Mouse (Mus musculus) gastrocnemius, postnatal 4 days (tissue): Measurements from ENCODE around the gene Atp6v1f. TPM values are rescaled to one million over a fixed set of nuclear protein-coding genes. Genes with fewer than 3 reads are reported as not detected.

Experiments used
- DNase-seq, 2 experiments: peaks; one replicate each; pipeline ENCODE4 v3.0.0; 2021 to 2022; ENCODE audit warnings: low spot score in 2 of 2, mixed read lengths in 2 of 2
- total RNA-seq, 2 experiments: library from RNA; stranded (reverse); gene quantifications; 2 replicates each; pipeline ENCODE4 v1.2.3; 2021

Gene Atp6v1f
- total RNA-seq, 2 experiments from 2014 or later = 90.5 to 92.1 TPM

DNA sequence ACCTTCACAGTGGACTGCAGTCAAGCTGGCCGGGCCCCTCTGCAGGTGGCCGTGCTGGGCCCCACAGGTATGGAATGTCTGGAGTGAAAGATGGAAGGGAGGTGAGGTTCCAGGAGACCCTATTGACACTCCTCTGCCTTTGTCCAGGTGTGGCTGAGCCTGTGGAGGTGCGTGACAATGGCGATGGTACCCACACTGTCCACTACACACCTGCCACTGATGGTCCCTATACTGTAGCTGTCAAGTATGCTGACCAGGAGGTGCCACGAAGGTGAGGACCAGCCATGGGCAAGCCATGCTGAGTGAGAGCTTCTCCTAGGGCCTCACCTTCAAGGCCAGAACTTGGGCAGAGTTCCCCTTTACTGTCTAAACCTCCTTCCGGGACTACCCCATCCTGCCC, 16.9 kb upstream of the Atp6v1f start:
- DNase-seq = no peak

DNA sequence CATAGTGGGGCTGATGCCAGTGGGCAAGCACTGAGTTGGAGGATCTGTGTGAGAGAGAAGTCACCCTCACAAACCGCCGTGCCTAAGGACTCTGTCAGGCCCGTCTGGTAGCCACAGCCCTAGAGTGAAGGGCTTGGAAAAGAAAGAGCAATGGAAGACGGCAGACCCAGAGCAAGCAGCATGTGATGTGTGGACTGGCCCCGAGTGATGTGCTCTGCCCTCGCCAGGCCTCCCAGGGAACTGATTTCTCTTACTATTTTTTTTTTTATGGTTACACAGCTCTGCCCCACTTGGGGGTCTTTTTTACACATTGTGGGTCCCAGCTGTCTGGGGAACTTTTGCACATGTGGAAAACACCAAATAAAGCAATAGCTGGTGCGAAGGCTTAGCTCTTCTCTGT, 6.0 kb upstream of the Atp6v1f start:
- no peak for DNase-seq

DNA sequence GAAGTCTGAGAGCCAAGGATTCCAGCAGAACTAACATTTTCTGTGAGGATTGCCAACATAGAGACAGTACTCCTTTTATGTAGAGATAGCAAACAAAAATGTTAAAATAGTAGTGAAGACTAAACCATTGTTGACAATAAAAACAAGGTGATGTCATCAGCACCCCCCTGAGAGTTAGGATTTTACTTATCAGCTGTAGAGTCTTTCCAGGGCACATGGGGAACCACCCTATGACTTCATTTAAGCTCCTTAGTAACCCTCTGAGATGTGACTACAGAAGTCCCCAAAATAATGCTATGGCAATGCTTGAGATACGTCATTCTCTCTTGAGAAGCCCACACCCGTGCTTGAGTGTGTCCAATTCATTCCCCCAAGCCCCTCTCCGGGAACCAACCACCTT, 4.1 kb upstream of the Atp6v1f start:
- no peak for DNase-seq

DNA sequence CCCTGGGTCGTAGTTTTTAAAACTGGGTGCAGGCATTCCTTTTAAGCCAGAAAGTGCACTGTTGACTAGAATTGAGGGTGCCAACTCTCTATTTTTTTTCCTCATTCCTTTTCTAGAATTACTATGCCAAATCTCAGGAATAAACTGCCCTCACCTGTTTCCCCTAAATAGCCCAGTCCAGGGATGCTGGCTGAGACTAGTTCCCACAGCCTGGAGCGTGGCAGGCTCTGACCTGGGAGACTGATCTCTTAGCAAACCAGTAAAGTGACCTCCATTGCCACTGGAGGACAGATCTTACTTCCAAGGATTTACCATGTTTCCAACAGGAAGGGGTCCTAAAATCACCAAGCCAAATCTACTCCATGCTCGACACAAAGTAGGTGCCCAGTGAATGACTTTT, 1.3 kb downstream of the Atp6v1f start:
- no peak for DNase-seq

DNA sequence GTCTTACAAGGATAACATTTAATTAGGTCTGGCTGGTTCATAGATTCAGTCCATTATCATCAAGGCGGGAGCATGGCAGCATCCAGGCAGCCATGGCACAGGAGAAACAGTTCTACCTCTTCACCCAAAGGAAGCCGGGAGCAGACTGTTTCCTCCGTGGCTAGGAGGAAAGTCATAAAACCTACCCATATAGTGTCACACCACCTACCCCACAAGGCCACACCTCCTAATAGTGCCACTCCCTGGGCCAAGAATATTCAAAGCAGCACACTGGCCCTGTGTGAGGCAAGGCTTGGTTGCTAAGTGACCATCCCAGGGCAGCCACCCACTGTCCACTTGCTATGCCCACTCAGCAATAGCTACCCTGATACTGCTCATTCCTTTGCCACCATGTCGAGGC, 3.6 kb downstream of the Atp6v1f start, which contains the start of gene Atp6v1fnb:
TSS of gene Atp6v1fnb (plus strand) at position 301 of the 400 bp plus-strand sequence.
- no peak for DNase-seq

DNA sequence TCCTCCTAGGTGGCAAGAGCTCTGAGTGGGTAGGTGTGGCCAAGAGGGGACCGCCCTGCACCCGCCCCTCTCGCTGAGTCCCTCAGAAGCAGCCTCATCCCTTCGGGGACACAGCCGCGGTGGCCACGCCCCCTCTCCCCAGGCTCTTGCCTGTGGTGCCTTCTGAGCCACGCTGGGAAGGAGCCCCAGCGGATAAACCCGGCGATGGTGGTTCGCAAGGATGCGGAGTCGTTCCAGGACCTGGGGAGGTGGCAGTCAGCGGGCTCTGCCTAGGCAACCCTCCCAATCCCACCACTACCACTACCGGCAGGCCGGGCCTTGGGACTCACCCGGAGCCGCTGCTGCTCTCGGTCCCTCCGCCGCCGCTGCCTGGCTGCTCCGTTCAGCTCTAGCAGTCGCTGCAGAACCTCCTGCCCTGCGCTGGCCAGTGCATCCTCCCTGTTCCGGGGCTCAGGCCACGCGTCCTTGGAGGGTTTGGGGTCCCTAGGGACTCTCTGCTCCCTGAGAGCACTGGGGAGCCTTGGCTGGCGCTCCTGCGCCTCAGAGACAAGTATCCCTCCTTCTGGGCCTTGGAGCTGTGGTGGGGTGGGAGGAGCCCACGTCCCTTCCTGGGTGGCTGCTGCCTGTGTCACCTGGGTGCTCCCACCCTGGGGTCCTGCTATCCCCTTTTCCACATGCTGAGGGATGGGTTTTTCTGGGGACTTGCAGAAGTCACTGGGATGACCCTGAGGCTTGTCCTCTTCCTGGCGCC, 6.6 kb downstream of the Atp6v1f start:
- peak in 1 of 2 experiments; percentile 59 for DNase-seq

DNA sequence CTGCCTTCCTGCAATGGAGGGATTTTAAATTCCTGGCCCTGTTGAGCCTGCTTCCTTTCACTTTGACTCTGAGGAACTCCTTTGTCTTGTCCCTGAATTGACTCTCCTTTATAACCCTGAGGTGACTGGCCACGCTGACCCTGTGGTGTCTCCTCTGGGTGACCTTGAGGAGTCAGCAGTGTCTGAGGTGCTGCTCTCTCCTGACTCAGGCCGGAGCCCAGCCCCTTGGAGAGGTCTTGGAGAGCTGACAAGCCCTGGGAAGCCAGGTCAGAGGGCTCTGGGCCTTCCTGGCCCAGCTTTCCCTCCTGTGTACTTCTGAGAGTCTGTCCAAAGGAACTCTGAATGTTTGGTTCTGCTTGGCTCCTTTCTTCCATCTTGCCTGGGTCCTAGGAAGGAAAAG, 7.2 kb downstream of the Atp6v1f start:
- DNase-seq = no peak

DNA sequence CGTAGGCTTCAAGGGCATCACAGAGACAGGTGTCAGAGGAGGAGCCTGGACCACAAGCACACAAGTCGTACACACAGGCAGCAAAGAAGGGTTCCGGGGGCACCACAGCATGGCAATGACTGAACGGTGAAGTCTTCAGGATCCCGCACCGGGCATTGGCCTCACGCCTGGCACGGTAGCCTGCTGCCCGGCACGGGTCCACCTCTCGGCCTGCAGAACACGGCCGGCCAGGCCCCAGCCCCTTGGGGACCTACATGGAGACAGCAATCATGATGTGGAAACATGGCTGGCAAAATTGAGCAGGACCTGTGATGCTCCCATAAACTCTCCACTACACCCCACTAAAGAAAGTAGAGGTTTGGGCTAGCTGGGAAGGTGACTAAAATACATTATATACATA, 15.2 kb downstream of the Atp6v1f start:
- no peak for DNase-seq

DNA sequence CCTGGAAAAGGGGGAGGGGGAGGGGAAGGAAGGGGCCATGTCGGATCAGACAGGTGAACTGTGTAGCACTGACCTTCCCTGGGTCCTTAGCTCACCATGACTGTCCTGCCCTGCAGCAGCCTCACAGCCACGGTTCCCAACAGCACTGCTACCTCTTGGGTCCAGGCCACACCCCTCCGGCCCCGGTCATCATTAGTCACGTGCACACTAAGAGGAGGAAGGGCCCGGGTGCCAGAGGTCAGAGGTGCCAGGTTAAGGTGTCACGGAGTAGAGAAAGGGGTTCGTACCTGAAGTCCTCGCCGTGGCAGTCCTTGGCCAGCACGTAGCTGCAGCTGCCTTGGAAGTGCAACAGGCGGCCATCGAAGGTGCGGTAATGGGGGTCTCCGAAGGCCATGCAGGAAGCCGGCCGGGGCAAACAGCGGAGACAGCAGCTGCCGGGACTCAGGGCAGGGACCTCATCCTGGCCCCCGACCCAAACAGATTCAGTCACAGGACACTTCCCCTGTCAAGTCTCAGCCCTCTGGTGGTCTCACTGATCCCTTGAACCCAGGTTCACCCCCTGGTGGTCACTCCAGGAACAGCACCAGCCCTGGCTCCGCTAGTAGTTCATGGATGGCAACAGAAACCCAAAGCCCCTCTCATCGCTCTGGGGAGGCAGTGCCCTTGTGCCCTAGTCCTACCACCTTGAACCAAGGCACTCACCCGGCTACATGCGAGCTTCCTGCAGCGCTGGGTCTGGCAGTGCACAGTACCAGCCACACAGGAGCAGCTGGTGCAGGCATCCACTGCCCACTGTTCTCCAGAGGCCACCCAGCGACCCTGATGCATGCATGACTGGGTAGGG, 17.4 kb downstream of the Atp6v1f start:
- DNase-seq = peak; percentile 68 to 81

DNA sequence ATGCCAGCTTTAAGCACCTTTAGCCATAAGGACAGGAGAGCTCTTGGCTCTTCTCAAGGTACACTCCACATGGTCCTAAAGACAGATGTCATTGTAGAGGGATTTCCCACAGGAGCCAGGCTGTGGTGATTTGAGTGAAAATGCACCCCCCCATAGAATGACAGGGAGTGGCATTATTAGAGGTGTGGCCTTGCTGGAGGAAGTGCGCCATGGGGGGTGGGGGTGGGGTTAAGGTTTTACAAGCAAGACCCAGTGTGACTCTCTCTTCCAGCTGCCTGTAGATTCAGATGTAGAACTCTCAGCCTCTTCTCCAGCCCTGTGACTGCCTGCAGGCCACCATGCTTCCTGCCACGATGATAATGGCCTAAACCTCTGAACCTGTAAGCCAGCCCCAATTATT, 18.4 kb downstream of the Atp6v1f start:
- no peak for DNase-seq

DNA sequence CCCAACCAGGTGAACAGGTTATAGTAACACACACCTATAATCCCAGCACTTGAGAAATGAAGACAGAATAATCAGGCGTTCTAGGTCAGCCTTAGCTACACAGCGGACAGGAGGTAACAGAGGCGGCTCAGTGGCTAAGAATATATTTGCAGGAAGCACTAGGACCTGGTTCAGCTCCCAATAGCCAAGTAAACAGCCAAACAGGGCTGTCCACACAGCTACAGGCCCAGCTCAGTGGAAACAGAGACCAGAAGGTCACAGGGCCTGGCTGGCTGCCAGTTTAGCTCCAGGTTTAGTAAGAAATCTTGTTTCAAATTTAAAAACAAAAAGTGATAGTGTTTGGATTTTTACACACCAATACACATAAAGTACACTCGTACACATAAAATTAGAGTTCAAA, 26.6 kb downstream of the Atp6v1f start:
- no peak for DNase-seq

DNA sequence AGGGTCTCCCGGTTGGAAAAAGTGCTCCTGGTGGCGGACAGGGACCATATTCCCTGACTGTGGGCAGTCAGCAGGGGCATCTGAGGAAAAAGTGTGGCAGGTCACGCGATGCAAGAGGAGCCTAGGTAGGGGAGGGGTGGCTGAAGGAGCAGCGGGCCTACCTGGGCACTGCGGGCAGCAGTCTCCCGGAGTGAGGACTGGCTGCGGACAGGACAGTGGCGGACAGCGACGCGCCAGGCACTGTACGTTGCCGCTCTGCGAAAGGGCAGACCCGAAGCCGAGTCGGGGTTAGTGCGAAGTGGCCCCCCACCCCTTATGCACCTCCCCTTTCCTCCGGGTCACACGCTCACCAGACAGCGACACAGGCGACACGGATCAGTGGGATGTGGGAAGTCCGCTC, 28.8 kb downstream of the Atp6v1f start:
- no peak for DNase-seq

DNA sequence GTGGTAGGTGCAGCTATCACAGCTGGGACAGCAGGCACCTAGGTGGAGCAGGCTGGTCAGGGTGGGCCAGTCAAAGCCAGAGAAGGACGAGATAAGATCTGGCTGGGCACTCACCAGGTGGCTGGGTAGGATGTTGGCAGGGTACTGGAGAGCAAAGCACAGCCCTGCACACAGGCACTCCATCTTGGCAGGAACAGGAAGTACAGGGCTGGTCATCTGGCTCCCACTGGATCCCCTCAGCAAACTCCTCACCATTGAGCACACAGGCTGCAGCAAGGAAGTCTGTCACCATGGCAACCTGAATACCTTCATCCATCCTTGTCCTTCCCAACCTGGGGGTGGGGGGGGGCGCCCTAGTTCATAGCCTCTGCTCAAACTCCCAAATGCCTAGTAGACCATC, 30.3 kb downstream of the Atp6v1f start:
- DNase-seq = no peak

DNA sequence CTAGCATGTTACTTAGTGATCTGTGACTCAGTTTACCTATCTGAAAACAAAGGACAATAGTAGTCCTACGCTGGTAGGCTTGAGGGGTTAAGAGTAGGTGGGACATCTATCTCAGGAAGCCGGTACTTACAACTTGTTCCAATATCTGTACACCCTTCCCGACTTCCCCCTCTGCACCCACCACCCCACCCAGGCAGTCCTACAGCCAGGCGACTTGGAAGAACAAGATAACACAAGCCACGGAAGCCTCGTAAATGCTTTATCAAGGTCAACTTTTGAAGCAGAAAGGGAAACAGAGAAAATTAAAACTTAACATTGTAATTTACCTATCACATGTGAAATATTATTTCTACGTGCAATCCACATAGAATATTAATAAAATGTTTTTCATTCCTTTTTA, 32.7 kb downstream of the Atp6v1f start:
- no peak for DNase-seq

DNA sequence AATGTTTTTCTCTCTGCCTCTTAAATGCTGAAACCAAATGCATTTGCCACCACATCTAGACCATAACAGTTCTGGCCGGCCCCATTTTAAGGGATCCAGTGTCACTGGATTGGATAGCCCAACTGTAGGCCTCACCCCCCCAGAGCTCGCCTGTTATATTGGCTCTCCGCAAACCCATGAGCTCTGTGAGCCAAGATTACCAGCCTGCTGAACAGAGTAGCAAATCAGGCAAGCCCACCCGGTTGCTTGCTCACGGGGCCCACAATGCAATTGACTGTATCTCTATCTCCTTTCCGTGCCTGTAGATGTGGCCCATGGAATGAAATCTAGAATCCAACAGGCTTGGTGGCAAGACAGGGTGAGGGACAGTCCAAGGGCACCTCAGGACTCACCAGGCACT, 33.3 kb downstream of the Atp6v1f start:
- no peak for DNase-seq

DNA sequence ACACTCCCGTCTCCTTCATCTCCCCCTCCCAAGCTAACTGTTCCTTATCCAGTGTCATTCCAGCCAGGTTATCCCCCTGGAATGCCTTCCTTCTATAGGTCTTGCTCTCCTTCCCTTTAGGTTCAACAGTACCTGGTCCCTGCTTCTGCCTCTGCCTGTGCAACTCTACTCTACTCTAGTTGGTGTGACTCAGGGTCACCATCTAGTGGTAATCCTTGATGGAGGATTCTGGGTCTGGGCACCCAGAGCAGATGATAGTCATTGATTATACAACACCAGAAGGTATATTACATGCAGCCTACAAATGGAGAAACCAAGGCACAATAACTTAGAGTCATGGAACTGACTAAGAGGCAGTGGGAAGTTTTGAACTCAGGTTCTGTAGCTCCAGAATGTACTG, 34.1 kb downstream of the Atp6v1f start:
- no peak for DNase-seq

DNA sequence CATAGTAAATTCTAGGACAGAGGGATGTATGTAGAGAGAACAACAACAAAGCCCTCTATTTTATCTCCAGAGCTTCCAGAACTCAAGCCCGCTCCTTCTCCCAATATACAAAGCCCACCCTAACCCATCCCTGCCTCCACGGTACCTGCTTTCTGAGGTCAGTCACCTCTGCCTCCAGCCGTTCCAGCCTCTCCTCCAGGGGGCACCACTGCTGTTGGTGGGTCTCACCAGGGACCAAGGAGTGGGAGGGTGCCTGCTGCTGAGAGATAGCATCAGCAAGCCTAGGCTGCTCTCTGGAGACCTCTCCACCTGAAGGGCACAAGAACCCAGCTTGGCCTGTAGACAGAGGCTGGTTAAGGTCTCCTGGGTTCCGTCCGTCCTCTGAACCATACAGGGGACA, 38.0 kb downstream of the Atp6v1f start:
- no peak for DNase-seq

DNA sequence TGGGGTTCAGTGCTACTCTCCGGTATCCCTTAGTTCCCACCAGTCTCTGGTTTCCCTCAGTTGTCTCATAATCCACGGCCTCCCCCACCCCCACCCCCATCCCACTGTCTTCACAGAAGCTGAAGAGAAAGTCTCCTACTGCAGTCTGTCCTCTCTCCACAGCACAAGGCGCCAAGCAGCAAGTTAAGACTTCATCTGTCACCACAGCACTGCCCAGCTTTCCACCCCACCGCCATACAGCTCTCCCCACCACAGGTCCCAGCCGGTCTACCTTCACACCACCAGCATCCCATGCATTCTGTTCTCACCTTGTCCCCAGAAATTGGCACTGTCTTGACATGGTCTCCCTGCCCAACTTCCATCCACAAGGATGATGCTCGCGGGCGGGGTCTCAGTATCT, 39.3 kb downstream of the Atp6v1f start:
- DNase-seq = no peak

DNA sequence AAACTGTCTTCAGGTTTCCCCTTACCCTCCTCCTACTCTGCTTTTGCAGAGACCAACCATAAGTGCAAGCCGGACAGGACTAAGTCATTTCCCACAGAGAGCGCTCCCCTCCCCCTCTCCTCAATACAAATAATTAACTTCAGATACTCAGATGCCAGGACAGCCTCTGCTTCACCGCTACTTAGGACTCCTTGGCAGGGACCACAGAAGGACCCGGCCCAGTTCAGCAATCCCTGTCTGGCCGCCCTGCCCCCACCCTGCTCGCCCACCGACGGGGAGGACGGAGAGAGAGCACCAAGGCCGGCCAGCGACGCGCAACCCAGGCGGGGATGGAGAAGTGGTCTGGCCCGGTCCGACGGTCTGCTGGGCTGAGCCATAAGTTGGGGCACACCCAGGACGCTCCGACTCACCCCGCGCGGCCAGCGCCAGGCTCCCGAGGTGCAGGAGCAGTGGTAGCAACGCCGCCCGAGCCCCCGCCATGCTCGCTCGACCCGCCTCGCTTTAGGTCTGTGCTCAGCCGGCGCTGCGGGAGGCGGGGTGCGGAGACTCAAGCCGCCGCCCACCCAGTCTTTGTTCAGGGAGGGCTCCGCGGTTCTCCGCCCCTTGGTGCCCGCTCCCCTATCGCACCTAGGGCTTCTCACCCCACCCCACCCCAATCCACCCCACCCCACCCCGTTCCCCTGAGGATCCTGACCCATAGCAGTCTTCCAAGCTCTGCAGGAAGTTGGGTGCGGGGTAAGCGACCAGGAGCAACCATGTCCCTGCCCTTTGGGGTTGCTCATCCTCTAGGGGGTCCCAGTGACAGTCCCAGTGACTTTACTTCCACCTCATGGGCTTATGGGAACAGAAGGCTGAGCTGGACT, 40.2 kb downstream of the Atp6v1f start, which contains the start of gene Kcp:
TSS of gene Kcp (minus strand) at position 506 of the 863 bp plus-strand sequence.
- DNase-seq = peak in 1 of 2 experiments; percentile 52

DNA sequence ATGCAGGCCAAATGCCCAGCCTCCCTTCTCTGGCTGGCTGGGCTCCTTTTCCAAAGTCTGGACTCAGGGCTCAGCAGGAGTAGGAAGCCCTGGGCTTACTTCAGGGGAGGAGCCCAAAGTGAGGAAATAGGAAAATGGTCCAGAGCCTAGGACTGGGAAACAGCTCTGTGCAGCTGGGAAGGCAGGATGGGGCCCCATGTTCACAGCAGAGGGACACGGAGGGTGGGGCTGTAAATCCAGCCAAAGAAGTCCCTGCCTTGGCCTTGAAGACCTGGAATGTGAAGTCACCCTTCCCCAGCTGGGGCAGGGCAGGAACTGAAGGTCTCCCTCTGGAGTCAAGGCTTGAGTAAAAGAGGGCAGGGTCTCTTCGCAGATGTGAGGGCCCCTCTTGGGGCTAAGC, 41.6 kb downstream of the Atp6v1f start:
- DNase-seq = peak in 1 of 2 experiments; percentile 46

DNA sequence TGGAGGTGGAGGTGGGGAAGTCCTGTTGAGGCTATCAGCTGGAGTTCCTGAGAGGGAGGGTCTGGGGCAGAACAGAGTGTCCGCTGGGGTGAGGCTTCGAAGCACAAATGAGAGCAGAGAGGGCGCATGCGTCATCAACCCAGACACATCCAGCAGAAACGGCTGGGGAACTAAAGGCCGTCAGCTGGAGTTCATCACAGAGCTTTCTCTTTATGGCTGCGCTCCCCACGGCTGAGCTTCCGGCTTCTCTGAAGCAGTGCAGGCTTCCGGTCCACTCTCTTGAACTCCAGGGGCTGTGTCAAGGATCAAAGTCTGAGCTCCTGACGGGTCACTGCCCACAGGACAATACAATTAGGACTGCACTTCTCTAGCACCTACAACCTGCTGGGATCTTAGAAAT, 45.8 kb downstream of the Atp6v1f start:
- DNase-seq = peak in 1 of 2 experiments; percentile 43
